Mouse (Mus musculus): ENCODE results near the gene Mcf2l. TPM values are rescaled to one million over a fixed set of nuclear protein-coding genes. Genes with fewer than 3 reads are reported as not detected.

Mcf2l gene
- polyA plus RNA-seq, 1 experiment from 2014 or later: 16.8 TPM

- H3K27ac ChIP-seq (ENCODE audit: low read length): peak overlapping the region; percentile 69
- no peak overlapping the region for H3K9ac ChIP-seq (replicated peaks; ENCODE audit: low read depth)
- peak overlapping the region; percentile 46 for H3K4me2 ChIP-seq (replicated peaks; ENCODE audit: low read depth, low read length)
- H3K27me3 ChIP-seq (replicated peaks; ENCODE audit: insufficient read depth, low read length): no peaks in the 10 kb centered on the region
- peak overlapping the region; percentile 23; the same call in 1 of the 2 replicates for H3K4me3 ChIP-seq (ENCODE audit: low read depth, low read length)
- no peaks in the 10 kb centered on the region for H3K9me3 ChIP-seq (ENCODE audit: low read length)
- peaks cover 10% of the 10 kb centered on the region for H3K4me1 ChIP-seq (ENCODE audit: insufficient read depth, low read depth, low read length)
- DNase-seq (ENCODE audit: low spot score) (peak; percentile 77), ATAC-seq (peak; percentile 84)
- WGBS: 27% methylated on average over 13 of the region's 13 CpGs
- 0 out of 2 replicates have a peak, but pooled peaks have one; percentile 4 for TF ChIP-seq CTCF (IDR thresholded peaks at IDR 0.05)
- TF ChIP-seq EP300 (IDR thresholded peaks at IDR 0.05): peak; percentile 79
- H3K36me3 ChIP-seq (ENCODE audit: insufficient read depth, low read length): no peaks in the 10 kb centered on the region
Measured at GRCm38 (mm10) chr8:12925941-12926381, 52.4 kb downstream of the Mcf2l start.

DNA sequence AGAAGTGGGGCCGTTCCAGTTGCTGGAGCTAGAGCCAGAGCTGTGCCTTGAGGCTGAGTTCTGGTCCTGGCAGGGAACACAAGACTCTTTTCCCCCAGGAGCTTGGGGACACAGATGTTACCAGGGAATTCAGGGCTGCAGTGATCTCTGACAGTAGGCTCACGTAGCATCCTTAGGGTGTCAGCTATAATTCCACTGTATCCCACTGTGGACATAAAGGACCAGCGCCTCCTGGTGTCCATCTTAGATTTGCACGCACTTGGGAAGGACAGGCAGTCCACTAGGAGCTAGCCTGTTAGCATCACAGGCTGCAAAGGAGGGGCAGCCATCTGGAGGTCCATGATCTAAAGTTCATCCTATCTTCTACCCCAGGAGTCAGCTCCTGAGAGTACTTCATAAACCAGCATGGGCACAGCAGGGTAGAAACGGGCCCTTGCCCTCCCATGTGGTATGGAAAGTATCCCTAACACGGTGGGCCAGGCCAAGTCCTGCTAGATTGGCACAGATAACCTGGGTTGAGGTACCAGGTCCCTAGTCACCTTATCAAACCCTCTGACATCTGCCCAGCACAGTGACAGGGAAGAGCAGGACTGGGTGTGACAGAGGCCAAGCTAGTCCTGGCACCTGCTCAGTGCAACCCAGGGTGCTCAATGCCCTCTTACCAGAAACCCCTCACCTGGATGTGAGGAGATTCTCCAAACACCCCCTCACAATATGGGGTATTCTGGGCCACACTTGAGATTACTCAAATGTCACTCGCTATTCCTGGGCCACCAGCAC, 53.8 kb downstream of the Mcf2l start:
- Histone ChIP-seq H3K27ac (ENCODE audit: low read length) (no peak overlapping the region), H3K36me3 (ENCODE audit: insufficient read depth, low read length) (no peaks in the 10 kb centered on the region), H3K4me3 (ENCODE audit: low read depth, low read length) (peak overlapping the region; percentile 23; the same call in 1 of the 2 replicates), H3K9me3 (ENCODE audit: low read length) (no peaks in the 10 kb centered on the region), H3K9ac (replicated peaks; ENCODE audit: low read depth) (no peak overlapping the region; the same call in 1 of the 2 replicates), H3K4me2 (replicated peaks; ENCODE audit: low read depth, low read length) (peak overlapping the region; percentile 46), H3K27me3 (replicated peaks; ENCODE audit: insufficient read depth, low read length) (no peaks in the 10 kb centered on the region), H3K4me1 (ENCODE audit: insufficient read depth, low read depth, low read length) (peaks cover 10% of the 10 kb centered on the region)
- TF ChIP-seq EP300 (IDR thresholded peaks at IDR 0.05): no peak
- peak; percentile 90 for TF ChIP-seq CTCF (IDR thresholded peaks at IDR 0.05)
- DNase-seq (ENCODE audit: low spot score) (peak; percentile 65), ATAC-seq (peak; percentile 40; the same call in 1 of the 2 replicates)
- 52% methylated on average over 7 of the region's 7 CpGs for WGBS

- no peak for ATAC-seq
- DNase-seq (ENCODE audit: low spot score): no peak
- Histone ChIP-seq H3K36me3 (ENCODE audit: insufficient read depth, low read length) (no peaks in the 10 kb centered on the region), H3K4me2 (replicated peaks; ENCODE audit: low read depth, low read length) (peak overlapping the region; percentile 46), H3K27ac (ENCODE audit: low read length) (no peak overlapping the region), H3K9ac (replicated peaks; ENCODE audit: low read depth) (no peak overlapping the region; the same call in 1 of the 2 replicates), H3K4me3 (ENCODE audit: low read depth, low read length) (0 out of 2 replicates have a peak overlapping the region, but pooled peaks have one; percentile 3), H3K27me3 (replicated peaks; ENCODE audit: insufficient read depth, low read length) (no peaks in the 10 kb centered on the region), H3K4me1 (ENCODE audit: insufficient read depth, low read depth, low read length) (peaks cover 10% of the 10 kb centered on the region), H3K9me3 (ENCODE audit: low read length) (no peaks in the 10 kb centered on the region)
- no peak for TF ChIP-seq EP300 (IDR thresholded peaks at IDR 0.05)
- no peak for TF ChIP-seq CTCF (IDR thresholded peaks at IDR 0.05)
- WGBS: 84% methylated on average over 8 of the region's 8 CpGs
Measured at GRCm38 (mm10) chr8:12928033-12928432, 54.4 kb downstream of the Mcf2l start.

- WGBS: 48% methylated on average over 5 of the region's 5 CpGs
- Histone ChIP-seq H3K9ac (replicated peaks; ENCODE audit: low read depth) (no peak overlapping the region), H3K27ac (ENCODE audit: low read length) (0 out of 2 replicates have a peak overlapping the region, but pooled peaks have one; percentile 8), H3K4me3 (ENCODE audit: low read depth, low read length) (no peak overlapping the region), H3K4me2 (replicated peaks; ENCODE audit: low read depth, low read length) (peak overlapping the region; percentile 46), H3K9me3 (ENCODE audit: low read length) (no peaks in the 10 kb centered on the region), H3K4me1 (ENCODE audit: insufficient read depth, low read depth, low read length) (peaks cover 10% of the 10 kb centered on the region), H3K36me3 (ENCODE audit: insufficient read depth, low read length) (no peaks in the 10 kb centered on the region), H3K27me3 (replicated peaks; ENCODE audit: insufficient read depth, low read length) (no peaks in the 10 kb centered on the region)
- no peak for DNase-seq (ENCODE audit: low spot score)
- no peak for TF ChIP-seq EP300 (IDR thresholded peaks at IDR 0.05)
- no peak for TF ChIP-seq CTCF (IDR thresholded peaks at IDR 0.05)
- peak; percentile 16; the same call in 1 of the 2 replicates for ATAC-seq
Measured at GRCm38 (mm10) chr8:12928931-12929330, 55.3 kb downstream of the Mcf2l start.

GRCm38 (mm10) chr8:12930290-12930689, 56.7 kb downstream of the Mcf2l start:
- Histone ChIP-seq H3K36me3 (ENCODE audit: insufficient read depth, low read length) (no peaks in the 10 kb centered on the region), H3K9ac (replicated peaks; ENCODE audit: low read depth) (no peak overlapping the region), H3K4me1 (ENCODE audit: insufficient read depth, low read depth, low read length) (peaks cover 8% of the 10 kb centered on the region), H3K4me3 (ENCODE audit: low read depth, low read length) (no peak overlapping the region), H3K9me3 (ENCODE audit: low read length) (no peaks in the 10 kb centered on the region), H3K27ac (ENCODE audit: low read length) (peak overlapping the region; percentile 59; the same call in 1 of the 2 replicates), H3K27me3 (replicated peaks; ENCODE audit: insufficient read depth, low read length) (no peaks in the 10 kb centered on the region), H3K4me2 (replicated peaks; ENCODE audit: low read depth, low read length) (peak overlapping the region; percentile 41)
- TF ChIP-seq EP300 (IDR thresholded peaks at IDR 0.05) (peak; percentile 78), CTCF (IDR thresholded peaks at IDR 0.05) (no peak)
- WGBS: 10% methylated on average over 5 of the region's 5 CpGs
- ATAC-seq (peak; percentile 34), DNase-seq (ENCODE audit: low spot score) (peak; percentile 71)

GRCm38 (mm10) chr8:12931426-12931825, 57.8 kb downstream of the Mcf2l start:
- DNase-seq (ENCODE audit: low spot score): peak; percentile 56
- no peaks in the 10 kb centered on the region for H3K36me3 ChIP-seq (ENCODE audit: insufficient read depth, low read length)
- peak overlapping the region; percentile 32; the same call in 1 of the 2 replicates for H3K27ac ChIP-seq (ENCODE audit: low read length)
- H3K4me1 ChIP-seq (ENCODE audit: insufficient read depth, low read depth, low read length): peaks cover 5% of the 10 kb centered on the region; the same call in 1 of the 2 replicates
- no peak overlapping the region for H3K9ac ChIP-seq (replicated peaks; ENCODE audit: low read depth)
- WGBS: 29% methylated on average over 11 of the region's 11 CpGs
- no peak overlapping the region for H3K4me3 ChIP-seq (ENCODE audit: low read depth, low read length)
- H3K9me3 ChIP-seq (ENCODE audit: low read length): no peaks in the 10 kb centered on the region
- H3K27me3 ChIP-seq (replicated peaks; ENCODE audit: insufficient read depth, low read length): no peaks in the 10 kb centered on the region
- H3K4me2 ChIP-seq (replicated peaks; ENCODE audit: low read depth, low read length): peak overlapping the region; percentile 41
- no peak for TF ChIP-seq EP300 (IDR thresholded peaks at IDR 0.05)
- peak; percentile 19; the same call in 1 of the 2 replicates for TF ChIP-seq CTCF (IDR thresholded peaks at IDR 0.05)
- peak; percentile 34 for ATAC-seq

All from lung, postnatal 0 days (tissue).